Mouse (Mus musculus): Measurements from ENCODE around the gene Hoxd11.

- no peak for TF ChIP-seq CTCF (IDR thresholded peaks at IDR 0.05)
- TF ChIP-seq EP300 (IDR thresholded peaks at IDR 0.05): no peak
Observed at GRCm38 (mm10) chr2:74667191-74667841, 12.0 kb upstream of the Hoxd11 start.
